Mouse (Mus musculus) lung, adult 2 months (tissue): ENCODE results near the gene Mrpl4.

Experiments used
- CTCF ChIP-seq: fragments of 200-500 bp; IDR thresholded peaks from 2 replicates; pipeline ENCODE4 v1.5.1; 2011; ENCODE audit warnings: mild to moderate bottlenecking, low read length, control low read depth; ENCODE audit not compliant: insufficient read depth
- POLR2A ChIP-seq: fragments of 200-500 bp; IDR thresholded peaks from 2 replicates; pipeline ENCODE4 v1.6.1; 2011; ENCODE audit warnings: low read depth, mild to moderate bottlenecking, control low read depth, low read length, borderline replicate concordance; ENCODE audit errors: extremely low read depth

- no peak for TF ChIP-seq POLR2A
- no peak for TF ChIP-seq CTCF
These were observed 18.8 kb downstream of the Mrpl4 start for GRCm38 (mm10) chr9:21021363-21021762.
